Mouse (Mus musculus) left cerebral cortex, adult 6 months (tissue): ENCODE measurements around the gene Gm5065. TPM values are rescaled to one million over a fixed set of nuclear protein-coding genes. Genes with fewer than 3 reads are reported as not detected.

Experiments used
- long read RNA-seq, 2 experiments: library from polyadenylated mRNA; unstranded; transcript quantifications; one replicate each; pipeline ENCODE4 v2.0.0; 2019 to 2020
- polyA plus RNA-seq: library from polyadenylated mRNA; unstranded; fragments of <200 nt; fragmentation: Nextera tagmentation; gene quantifications from 2 replicates; pipeline ENCODE4 v1.2.3, GENCODE M21; 2021

The Gm5065 gene
- polyA plus RNA-seq: not detected in 2 replicates
- long read RNA-seq, experiment 1: 0 reads
- long read RNA-seq, experiment 2: 0 reads

GRCm38 (mm10) chr7:5350237-5350636, at the start of gene Gm5065:
TSS of gene Gm5065 (plus strand) at chr7:5350537.

GRCm38 (mm10) chr7:5350935-5351334, 598 bp downstream of the Gm5065 start, which contains the start of gene Nlrp2:
TSS of gene Nlrp2 (minus strand) at chr7:5351035.

Other genes with a start within 250 kb of the Gm5065 start
- gene Rfpl4, start 233.6 kb upstream of the Gm5065 start, polyA plus RNA-seq: not detected in 2 replicates
- 0.59 and 0.75 TPM in 2 replicates for gene Rasl2-9, start 224.6 kb upstream of the Gm5065 start, polyA plus RNA-seq
- 0.01 TPM in 1 of 2 replicates, not detected in the other for gene Vmn1r55, start 200.9 kb upstream of the Gm5065 start, polyA plus RNA-seq
- gene Vmn1r56, start 153.8 kb upstream of the Gm5065 start, polyA plus RNA-seq: not detected in 2 replicates
- not detected in 2 replicates for gene Vmn1r57, start 132.0 kb upstream of the Gm5065 start, polyA plus RNA-seq
- gene Nlrp2, start 498 bp downstream of the Gm5065 start, polyA plus RNA-seq: not detected in 2 replicates
- 0.01 TPM in 1 of 2 replicates, not detected in the other for gene Vmn1r58, start 62.9 kb downstream of the Gm5065 start, polyA plus RNA-seq
- not detected in 2 replicates for gene Vmn1r59, start 106.2 kb downstream of the Gm5065 start, polyA plus RNA-seq
- gene Vmn2r28, start 143.4 kb downstream of the Gm5065 start, polyA plus RNA-seq: not detected in 2 replicates
- gene Vmn1r60, start 196.8 kb downstream of the Gm5065 start, polyA plus RNA-seq: not detected in 2 replicates